Mouse (Mus musculus): ENCODE results near the gene Prkg2.

The Prkg2 gene

GRCm38 (mm10) chr5:98975877-98976672, 61.1 kb downstream of the Prkg2 start:
- no peak for DNase-seq

GRCm38 (mm10) chr5:98966679-98967078, 70.5 kb downstream of the Prkg2 start:
- DNase-seq: no peak

DNA sequence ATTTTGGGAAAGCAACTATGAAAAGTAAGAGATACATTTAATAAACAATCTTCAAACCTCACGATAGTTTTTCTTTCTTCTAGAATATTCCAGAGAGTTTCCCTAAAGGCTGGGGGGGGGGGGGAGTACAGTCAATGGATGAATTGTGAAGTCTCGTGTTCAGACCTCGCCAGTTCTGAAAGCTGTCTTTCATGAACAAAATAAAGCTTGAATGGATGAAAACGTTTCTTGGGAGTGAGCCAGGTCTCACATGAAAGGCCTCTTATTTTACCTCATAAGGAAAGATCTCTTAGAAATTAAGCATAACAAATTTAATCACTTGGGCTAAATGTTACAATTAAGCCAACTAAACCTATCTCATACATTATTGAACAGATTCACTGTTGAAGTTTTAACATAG, 72.0 kb downstream of the Prkg2 start:
- no peak for DNase-seq

- no peak for DNase-seq
Measured at GRCm38 (mm10) chr5:98964367-98964766, 72.8 kb downstream of the Prkg2 start.

- no peak for DNase-seq
Measured at GRCm38 (mm10) chr5:98962472-98962871, 74.7 kb downstream of the Prkg2 start.

DNA sequence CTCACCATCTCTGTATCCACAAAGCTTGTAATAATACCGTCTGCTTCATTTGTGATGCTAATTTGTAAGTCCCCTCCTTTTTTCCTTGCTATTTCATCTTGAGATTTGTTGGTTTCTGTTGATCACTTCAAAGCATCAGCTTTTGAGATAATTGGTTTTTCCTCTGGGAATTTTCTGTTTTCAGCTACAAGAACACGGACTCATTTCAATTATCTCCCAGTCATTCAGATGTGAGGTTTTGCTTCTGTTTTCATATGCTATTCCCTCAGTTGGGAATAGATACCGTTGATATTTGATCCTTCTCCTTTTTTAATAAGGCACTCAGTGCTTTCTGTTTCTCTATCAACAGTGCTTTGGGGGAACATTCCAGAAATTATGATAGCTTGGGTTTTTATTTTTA, 81.6 kb downstream of the Prkg2 start:
- DNase-seq: no peak

DNA sequence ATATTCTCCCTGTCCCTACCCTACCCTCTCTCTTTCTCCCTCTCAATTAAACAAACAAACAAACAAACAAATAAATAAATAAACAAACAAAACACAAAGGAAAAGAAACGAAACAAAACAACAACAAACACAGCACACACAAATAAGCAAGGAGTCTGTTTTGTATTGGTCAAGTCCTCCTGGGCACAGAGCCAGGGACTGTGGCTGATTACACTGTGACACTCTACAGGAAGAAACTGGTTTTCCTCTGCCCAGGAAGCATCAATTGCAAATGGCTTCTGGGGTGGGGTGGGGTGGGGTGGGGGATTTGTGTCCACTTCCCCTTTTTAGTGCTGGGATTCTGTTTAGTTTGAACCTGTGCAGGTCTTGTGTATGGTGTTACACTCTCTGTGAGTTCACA, 83.8 kb downstream of the Prkg2 start:
- DNase-seq: no peak

GRCm38 (mm10) chr5:98951566-98951965, 85.6 kb downstream of the Prkg2 start:
- DNase-seq: no peak

DNA sequence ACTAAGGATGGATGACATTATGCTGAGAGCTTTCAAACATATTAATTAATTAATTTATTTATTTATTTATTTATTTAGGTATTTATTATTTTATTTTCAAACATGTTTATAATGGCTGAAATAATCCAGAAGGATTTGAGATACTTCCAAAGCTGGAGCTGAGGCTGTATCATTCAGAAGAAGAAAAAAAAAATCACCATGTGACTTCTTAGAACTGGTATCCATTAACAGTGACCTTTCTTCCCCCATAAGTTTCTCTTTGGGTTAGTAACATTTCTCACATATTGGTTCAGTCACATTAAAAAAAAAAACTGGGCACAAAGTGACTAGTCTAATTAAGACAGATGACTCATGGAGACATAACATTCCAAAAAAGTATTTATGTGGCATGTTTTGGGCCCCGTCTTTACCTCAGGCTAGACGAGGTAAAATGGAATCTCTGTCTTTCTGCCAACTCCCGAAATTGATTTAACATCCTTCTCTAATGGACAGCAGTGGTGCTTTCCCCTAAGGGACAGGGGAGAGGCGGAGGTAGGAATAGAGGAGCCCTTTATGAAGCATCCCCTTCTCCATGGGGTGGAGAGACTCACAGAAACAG, 86.6 kb downstream of the Prkg2 start:
- no peak for DNase-seq

DNA sequence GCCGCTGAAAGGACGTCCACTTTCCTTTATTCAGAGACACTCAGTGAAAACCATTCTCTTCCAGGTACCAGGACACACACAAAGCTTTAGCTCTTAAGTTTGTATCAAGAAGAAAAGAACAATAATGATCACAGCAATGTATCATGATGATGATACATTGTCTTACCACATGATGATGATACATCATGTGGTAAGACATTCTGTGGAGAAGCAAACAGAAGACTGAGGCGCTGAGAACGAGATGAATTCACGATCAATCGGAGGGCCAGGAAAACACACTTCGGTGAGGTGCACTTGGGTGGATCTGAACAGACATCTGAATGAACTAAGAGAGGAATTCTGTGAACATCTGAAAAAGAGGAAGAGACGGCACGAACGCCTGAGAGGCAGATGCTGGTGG, 87.4 kb downstream of the Prkg2 start:
- DNase-seq: no peak

DNA sequence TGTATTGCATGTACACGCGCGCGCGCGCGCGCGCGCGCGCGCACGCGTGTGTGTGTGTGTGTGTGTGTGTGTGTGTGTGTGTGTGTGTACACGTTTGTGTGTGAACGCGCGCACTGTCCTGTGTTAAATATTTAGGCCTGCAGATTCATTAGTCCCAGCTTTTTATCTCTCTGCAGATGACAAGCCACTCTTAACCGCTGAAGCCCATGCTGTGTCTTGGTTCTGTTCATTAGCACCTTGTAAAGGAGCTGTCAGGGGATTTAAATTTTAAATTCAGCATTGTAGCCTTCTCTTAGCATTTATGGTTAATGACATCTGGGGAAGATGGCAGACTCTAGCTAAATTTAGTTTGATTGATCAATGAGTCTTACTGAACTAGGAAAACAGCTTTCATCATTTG, 90.5 kb downstream of the Prkg2 start:
- no peak for DNase-seq

DNA sequence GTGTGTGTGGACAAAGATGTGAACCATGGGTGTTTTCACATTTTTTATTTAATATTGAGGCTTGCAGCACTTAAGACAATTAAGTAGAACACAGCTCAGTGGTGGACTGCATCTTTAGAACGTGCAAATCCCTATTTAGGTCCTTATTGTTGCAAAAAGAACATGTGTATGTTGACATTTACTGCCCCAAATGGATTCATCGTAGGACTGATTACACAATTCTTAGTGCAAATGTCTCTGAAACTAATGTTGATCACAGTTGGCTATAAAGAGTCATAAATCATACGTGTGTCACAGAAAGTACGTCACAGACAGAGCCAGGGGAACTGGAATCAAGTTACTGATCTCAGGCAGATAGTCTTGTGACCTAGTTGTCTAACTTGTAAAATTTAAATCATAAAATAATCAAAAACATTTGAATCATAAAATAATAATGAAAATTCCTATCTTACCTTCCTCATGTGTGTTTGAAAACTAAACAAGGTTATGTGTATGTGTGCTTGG, 91.0 kb downstream of the Prkg2 start:
- DNase-seq: no peak

- DNase-seq: no peak
Measured at GRCm38 (mm10) chr5:98943776-98944175, 93.4 kb downstream of the Prkg2 start.

DNA sequence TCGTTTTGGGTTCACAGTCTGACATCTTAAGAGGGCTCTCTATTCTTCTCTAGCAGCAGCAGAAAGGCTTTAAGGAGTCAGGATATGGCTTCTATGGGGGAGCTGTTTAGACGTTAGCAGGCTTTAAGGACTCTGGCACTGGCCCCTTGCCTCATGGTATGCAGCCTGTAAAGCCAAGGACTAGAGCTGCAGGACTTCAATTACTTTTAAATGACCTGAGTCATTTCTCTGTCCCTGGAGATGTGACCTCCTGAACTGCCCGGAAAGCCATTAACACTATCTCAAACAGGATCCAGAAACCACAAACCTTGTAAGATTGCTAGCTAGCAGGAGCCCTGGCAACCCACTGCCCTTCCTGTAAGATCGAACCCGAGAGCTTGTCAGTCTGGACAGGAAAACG, 96.4 kb downstream of the Prkg2 start:
- DNase-seq: no peak

DNA sequence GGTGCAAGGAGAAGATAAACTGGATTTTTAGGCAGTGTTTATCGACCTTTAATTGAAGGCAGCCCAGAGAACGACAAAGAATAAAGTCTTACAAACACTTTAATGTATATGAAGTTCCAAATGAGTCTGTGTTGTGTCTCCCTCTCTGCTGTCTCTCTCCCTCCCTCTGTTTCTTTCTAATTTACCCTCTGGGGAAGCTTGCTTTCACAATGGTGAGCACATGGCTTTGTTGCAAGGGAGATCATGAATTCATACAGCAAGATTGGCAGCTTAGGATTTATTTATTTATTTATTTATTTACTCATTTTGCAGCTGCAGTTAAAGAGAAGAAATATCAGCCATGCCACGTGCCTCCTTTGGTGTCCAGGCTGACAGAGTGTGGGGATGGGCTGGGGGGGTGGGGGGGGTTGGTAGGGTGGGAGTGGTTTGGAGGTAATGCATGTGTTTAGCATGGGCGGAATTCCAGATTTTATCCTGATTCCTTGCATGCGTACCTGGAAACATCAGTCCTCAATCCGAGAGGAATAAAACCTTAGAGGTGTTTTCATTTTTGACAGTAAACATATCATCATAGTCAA, 97.4 kb downstream of the Prkg2 start:
- DNase-seq: no peak

DNA sequence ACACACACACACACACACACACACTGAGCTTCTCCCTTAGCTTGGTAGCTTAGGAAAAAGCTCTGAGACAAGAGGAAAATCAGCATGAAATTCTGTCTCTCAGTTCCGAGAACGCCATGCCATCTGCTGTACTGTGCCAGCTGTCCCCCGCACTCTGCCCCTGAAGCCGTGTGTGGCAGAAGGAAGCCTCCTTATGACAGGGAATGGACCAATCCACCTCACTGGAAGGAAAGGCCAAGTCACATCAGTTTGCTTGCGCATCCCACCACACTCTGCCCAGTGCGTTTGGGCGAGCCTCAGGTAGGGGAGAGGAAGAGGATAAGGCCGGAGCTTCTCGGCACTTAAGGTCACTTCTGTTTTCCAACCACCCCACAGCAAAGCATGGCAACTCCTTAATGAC, 98.0 kb downstream of the Prkg2 start:
- no peak for DNase-seq

- no peak for DNase-seq
Measured at GRCm38 (mm10) chr5:98937879-98938278, 99.3 kb downstream of the Prkg2 start.

DNA sequence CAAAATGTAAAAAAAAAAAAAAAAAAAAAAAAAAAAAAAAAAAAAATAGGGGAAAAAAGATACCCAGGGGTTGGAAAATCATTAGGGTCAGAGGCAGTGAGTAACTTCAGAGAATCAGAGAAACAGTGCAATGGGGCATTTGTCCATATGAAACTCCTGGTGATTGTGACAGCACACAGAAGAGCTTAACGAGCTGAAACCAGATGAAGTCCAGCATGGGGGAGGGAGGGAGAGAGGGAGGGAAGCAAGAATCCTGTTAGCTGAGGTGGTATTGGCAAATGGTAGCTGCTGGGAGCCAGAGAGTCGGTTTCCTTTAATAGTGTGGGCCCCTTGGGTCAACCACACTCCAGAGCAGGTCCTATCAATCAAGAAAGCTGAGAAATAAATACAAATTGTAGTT, 100.5 kb downstream of the Prkg2 start:
- DNase-seq: peak; percentile 23

GRCm38 (mm10) chr5:98935930-98936329, 101.2 kb downstream of the Prkg2 start:
- DNase-seq: peak; percentile 2

- no peak for DNase-seq
Measured at GRCm38 (mm10) chr5:98922921-98923320, 114.2 kb downstream of the Prkg2 start.

- DNase-seq: no peak
Measured at GRCm38 (mm10) chr5:98921608-98922007, 115.5 kb downstream of the Prkg2 start.

DNA sequence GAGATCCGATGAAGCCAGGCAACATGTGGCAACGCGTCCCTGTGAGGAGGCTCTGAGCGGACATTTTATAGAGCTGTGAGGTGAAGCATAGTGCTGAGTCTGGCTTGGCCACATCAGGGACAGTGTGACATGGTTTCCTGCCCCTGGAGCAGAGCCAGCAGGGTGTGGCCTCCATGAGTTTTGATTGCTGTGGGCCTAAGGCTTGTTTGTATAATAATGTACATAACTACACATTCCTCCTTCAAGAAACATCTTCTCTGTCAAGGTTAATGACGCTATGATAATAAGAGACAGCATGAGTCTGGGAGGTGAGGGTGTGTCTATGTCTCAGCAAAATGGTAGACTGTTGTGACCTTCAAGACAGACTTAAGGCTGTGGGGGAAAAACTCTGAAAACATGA, 118.4 kb downstream of the Prkg2 start:
- DNase-seq: no peak

- no peak for DNase-seq
Measured at GRCm38 (mm10) chr5:98902339-98902738, 134.8 kb downstream of the Prkg2 start.

- no peak for DNase-seq
Measured at GRCm38 (mm10) chr5:98900926-98901325, 136.2 kb downstream of the Prkg2 start.

Data from lung, postnatal 14 days (tissue).